Mouse (Mus musculus): ENCODE results near the gene Plin3. TPM values are rescaled to one million over a fixed set of nuclear protein-coding genes. Genes with fewer than 3 reads are reported as not detected.

Plin3 gene
- polyA plus RNA-seq, 1 experiment from 2014 or later, result 70.9 TPM

DNA sequence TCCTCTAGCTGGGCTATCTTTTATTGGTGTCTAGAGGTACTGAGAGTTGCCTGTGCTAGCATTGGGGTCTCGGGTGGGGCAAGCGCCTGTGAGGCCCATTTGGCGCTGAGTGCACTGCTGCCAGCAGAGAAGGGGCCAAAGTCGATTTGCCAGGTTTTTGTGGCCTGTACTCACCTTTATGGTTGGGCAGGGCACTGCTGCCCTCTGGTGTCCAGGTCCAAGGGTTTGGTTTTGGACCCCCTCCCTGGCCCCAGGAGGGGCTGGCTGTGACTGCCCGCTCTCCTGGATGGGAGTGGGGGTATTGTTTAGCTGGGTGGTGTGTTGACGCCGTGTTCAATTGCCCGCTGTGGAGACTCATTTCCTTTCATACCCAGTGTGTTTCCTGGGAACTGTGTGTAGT lies 13.2 kb upstream of the Plin3 start:
- WGBS, result 53% methylated on average over 8 of the region's 8 CpGs
- H3K4me1 ChIP-seq (ENCODE audit: control insufficient read depth in 2 of 2, insufficient read depth in 2 of 2, low read length in 2 of 2), result peaks cover 16 to 29% of the 10 kb centered on the region in 2 experiments
- 0 out of 2 replicates have a peak overlapping the region, but pooled peaks have one; percentile 84 for H3K9ac ChIP-seq (ENCODE audit: low read length)
- H3K9me3 ChIP-seq (ENCODE audit: control insufficient read depth, low read length), result no peaks in the 10 kb centered on the region
- no peak overlapping the region for H3K27ac ChIP-seq (replicated peaks in 1 of 2; ENCODE audit: control insufficient read depth in 1 of 2, insufficient read depth in 1 of 2, low read depth in 2 of 2, low read length in 2 of 2)
- no peak overlapping the region; a peak in 1 of 4 replicates for H3K4me3 ChIP-seq (ENCODE audit: control insufficient read depth in 1 of 2, insufficient read depth in 1 of 2, low read depth in 1 of 2, low read length in 2 of 2)
- ATAC-seq (ENCODE audit: insufficient number of reproducible peaks, insufficient read depth, low FRiP score, low read depth), result no peak
- H3K4me2 ChIP-seq (ENCODE audit: low read length), result peak overlapping the region; percentile 99
- H3K27me3 ChIP-seq (ENCODE audit: control insufficient read depth, insufficient read depth, low read length), result no peaks in the 10 kb centered on the region
- H3K36me3 ChIP-seq (ENCODE audit: control insufficient read depth, insufficient read depth, low read length), result peaks cover 58% of the 10 kb centered on the region

DNA sequence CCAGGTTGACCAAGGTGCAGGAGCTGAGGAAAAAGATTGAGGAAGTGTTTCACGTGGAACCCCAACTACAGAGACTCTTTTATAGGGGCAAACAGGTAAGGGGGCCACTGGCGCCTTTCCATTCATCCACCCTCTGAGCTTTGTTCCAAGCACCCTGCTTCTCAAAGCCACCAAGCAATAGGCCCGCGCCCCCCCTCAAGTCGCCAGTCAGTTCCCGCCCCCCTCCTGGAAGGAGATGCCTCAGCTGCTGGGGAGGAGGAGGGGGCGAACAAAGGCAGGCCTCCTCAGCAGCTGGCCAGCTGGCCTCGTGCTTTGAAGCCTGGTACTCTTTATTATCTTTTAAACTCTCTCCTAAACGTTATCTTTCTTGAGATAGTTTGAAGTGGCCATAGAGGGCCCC lies 12.5 kb upstream of the Plin3 start:
- Histone ChIP-seq H3K9ac (ENCODE audit: low read length) (peak overlapping the region; percentile 84), H3K4me2 (ENCODE audit: low read length) (peak overlapping the region; percentile 99), H3K27me3 (ENCODE audit: control insufficient read depth, insufficient read depth, low read length) (no peaks in the 10 kb centered on the region), H3K4me3 (ENCODE audit: control insufficient read depth in 1 of 2, insufficient read depth in 1 of 2, low read depth in 1 of 2, low read length in 2 of 2) (peak overlapping the region; percentile 57 to 68; a peak in 3 of 4 replicates), H3K36me3 (ENCODE audit: control insufficient read depth, insufficient read depth, low read length) (peaks cover 51% of the 10 kb centered on the region), H3K27ac (replicated peaks in 1 of 2; ENCODE audit: control insufficient read depth in 1 of 2, insufficient read depth in 1 of 2, low read depth in 2 of 2, low read length in 2 of 2) (no peak overlapping the region), H3K9me3 (ENCODE audit: control insufficient read depth, low read length) (no peaks in the 10 kb centered on the region), H3K4me1 (ENCODE audit: control insufficient read depth in 2 of 2, insufficient read depth in 2 of 2, low read length in 2 of 2) (peaks cover 16 to 29% of the 10 kb centered on the region in 2 experiments)
- ATAC-seq (ENCODE audit: insufficient number of reproducible peaks, insufficient read depth, low FRiP score, low read depth), result no peak
- WGBS, result 41% methylated on average over 9 of the region's 9 CpGs

- no peak for ATAC-seq (ENCODE audit: insufficient number of reproducible peaks, insufficient read depth, low FRiP score, low read depth)
- WGBS, result 24% methylated on average over 11 of the region's 11 CpGs
- H3K4me1 ChIP-seq (ENCODE audit: control insufficient read depth in 2 of 2, insufficient read depth in 2 of 2, low read length in 2 of 2), result peaks cover 16 to 29% of the 10 kb centered on the region in 2 experiments
These were observed 12.0 kb upstream of the Plin3 start for GRCm38 (mm10) chr17:56304718-56305117.

DNA sequence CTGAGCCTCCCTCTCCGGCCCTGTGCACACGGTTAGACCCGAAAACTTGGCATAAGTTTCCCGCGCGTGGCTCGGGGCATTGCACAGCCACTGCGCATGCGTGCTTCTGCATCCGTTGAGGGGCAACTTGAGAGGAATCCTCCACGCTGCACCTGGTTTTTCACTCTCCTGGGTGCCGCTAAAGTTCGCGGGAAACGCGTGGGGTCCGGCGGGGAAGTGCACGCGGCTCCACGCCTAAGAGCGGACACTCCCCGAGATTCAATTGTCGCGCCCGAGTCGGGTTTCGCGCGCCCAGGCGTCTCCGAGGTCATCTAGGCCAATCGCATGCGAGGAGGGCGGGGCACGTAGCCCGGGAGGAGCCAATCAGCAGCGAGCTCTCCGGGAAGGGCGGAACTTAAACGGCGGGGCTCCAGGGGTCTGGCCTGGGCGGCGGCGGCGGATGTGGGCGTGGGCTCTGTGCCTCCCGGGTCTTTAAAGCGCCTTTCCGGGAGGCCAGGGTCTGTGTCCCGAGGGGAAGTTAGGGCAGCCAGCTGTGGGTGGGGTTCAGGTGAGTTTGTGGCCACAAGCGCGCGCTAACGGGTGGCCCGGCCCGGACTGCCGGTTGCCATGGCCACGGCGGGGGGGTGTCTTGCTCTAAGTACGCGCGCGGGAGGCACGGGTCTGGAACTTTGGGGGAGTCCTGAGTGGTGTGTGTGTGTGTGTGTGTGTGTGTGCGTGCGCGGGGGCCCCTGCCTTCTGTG lies 11.3 kb upstream of the Plin3 start:
- peaks cover 16 to 29% of the 10 kb centered on the region in 2 experiments for H3K4me1 ChIP-seq (ENCODE audit: control insufficient read depth in 2 of 2, insufficient read depth in 2 of 2, low read length in 2 of 2)
- WGBS, result under 1% methylated on average over 67 of the region's 68 CpGs
- peak overlapping the region; percentile 84 for H3K9ac ChIP-seq (ENCODE audit: low read length)
- ATAC-seq (ENCODE audit: insufficient number of reproducible peaks, insufficient read depth, low FRiP score, low read depth), result peak; percentile 90
- peaks cover 40% of the 10 kb centered on the region for H3K36me3 ChIP-seq (ENCODE audit: control insufficient read depth, insufficient read depth, low read length)
- no peaks in the 10 kb centered on the region for H3K27me3 ChIP-seq (ENCODE audit: control insufficient read depth, insufficient read depth, low read length)
- peak overlapping the region; percentile 73 to 80 for H3K27ac ChIP-seq (replicated peaks in 1 of 2; ENCODE audit: control insufficient read depth in 1 of 2, insufficient read depth in 1 of 2, low read depth in 2 of 2, low read length in 2 of 2)
- peak overlapping the region; percentile 99 for H3K4me2 ChIP-seq (ENCODE audit: low read length)
- no peaks in the 10 kb centered on the region for H3K9me3 ChIP-seq (ENCODE audit: control insufficient read depth, low read length)
- H3K4me3 ChIP-seq (ENCODE audit: control insufficient read depth in 1 of 2, insufficient read depth in 1 of 2, low read depth in 1 of 2, low read length in 2 of 2), result peak overlapping the region; percentile 57 to 68

More at GRCm38 (mm10) chr17:56304718-56305117, 12.0 kb upstream of the Plin3 start:
- Histone ChIP-seq H3K9ac (ENCODE audit: low read length) (peak overlapping the region; percentile 84), H3K4me3 (ENCODE audit: control insufficient read depth in 1 of 2, insufficient read depth in 1 of 2, low read depth in 1 of 2, low read length in 2 of 2) (peak overlapping the region; percentile 57 to 68), H3K36me3 (ENCODE audit: control insufficient read depth, insufficient read depth, low read length) (peaks cover 47% of the 10 kb centered on the region), H3K27me3 (ENCODE audit: control insufficient read depth, insufficient read depth, low read length) (no peaks in the 10 kb centered on the region), H3K9me3 (ENCODE audit: control insufficient read depth, low read length) (no peaks in the 10 kb centered on the region), H3K27ac (replicated peaks in 1 of 2; ENCODE audit: control insufficient read depth in 1 of 2, insufficient read depth in 1 of 2, low read depth in 2 of 2, low read length in 2 of 2) (no peak overlapping the region), H3K4me2 (ENCODE audit: low read length) (peak overlapping the region; percentile 99)

GRCm38 (mm10) chr17:56303160-56303846 lies 10.6 kb upstream of the Plin3 start, which contains the start of gene Uhrf1:
Gene Uhrf1, plus strand, starts transcription at chr17:56303321.
- peaks cover 16 to 29% of the 10 kb centered on the region in 2 experiments for H3K4me1 ChIP-seq (ENCODE audit: control insufficient read depth in 2 of 2, insufficient read depth in 2 of 2, low read length in 2 of 2)

DNA sequence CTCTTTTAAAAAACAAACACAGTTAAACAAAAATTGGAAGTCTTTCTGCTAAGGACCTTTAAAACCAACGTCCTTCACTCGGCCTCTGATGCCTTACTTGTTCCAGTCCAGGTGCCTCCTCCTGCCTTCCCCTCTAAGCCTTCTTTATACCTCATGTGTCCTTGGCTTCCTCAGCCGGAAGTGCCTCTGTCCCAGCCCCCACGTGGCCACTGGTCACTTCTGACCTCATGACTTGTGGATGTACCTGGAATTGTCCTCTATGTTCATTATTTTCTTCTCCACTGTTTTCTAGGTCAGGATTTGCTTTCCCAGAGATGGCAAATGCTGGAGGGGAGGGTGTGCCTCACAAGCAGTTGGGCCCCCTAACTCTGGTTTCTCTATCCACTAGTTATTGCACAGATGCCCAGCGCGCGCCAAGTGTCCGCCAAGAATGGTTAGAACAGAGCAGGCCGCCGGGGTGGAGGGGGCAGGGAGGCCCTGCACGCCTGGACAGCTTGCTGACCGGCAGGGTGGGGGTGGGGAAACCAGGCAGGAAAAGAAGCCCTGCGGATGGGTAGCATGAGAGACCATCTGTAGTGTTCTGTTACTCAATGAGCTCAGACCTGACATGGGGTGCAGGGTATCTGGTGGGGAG lies 9.8 kb upstream of the Plin3 start:
- Histone ChIP-seq H3K4me3 (ENCODE audit: control insufficient read depth in 1 of 2, insufficient read depth in 1 of 2, low read depth in 1 of 2, low read length in 2 of 2) (peak overlapping the region in 1 of 2 experiments; percentile 68; a peak in 1 of 4 replicates), H3K4me2 (ENCODE audit: low read length) (peak overlapping the region; percentile 99), H3K27me3 (ENCODE audit: control insufficient read depth, insufficient read depth, low read length) (no peaks in the 10 kb centered on the region), H3K9ac (ENCODE audit: low read length) (peak overlapping the region; percentile 84), H3K36me3 (ENCODE audit: control insufficient read depth, insufficient read depth, low read length) (peaks cover 25% of the 10 kb centered on the region), H3K9me3 (ENCODE audit: control insufficient read depth, low read length) (no peaks in the 10 kb centered on the region), H3K27ac (replicated peaks in 1 of 2; ENCODE audit: control insufficient read depth in 1 of 2, insufficient read depth in 1 of 2, low read depth in 2 of 2, low read length in 2 of 2) (peak overlapping the region; percentile 80 to 81), H3K4me1 (ENCODE audit: control insufficient read depth in 2 of 2, insufficient read depth in 2 of 2, low read length in 2 of 2) (peaks cover 16 to 29% of the 10 kb centered on the region in 2 experiments)
- ATAC-seq (ENCODE audit: insufficient number of reproducible peaks, insufficient read depth, low FRiP score, low read depth), result 0 out of 2 replicates have a peak, but pooled peaks have one; percentile 7
- WGBS, result 28% methylated on average over 13 of the region's 13 CpGs

More at GRCm38 (mm10) chr17:56303160-56303846, 10.6 kb upstream of the Plin3 start, which contains the start of gene Uhrf1:
- Histone ChIP-seq H3K36me3 (ENCODE audit: control insufficient read depth, insufficient read depth, low read length) (peaks cover 33% of the 10 kb centered on the region), H3K9me3 (ENCODE audit: control insufficient read depth, low read length) (no peaks in the 10 kb centered on the region), H3K4me2 (ENCODE audit: low read length) (peak within 1 kb of the TSS; percentile 99), H3K27ac (replicated peaks in 1 of 2; ENCODE audit: control insufficient read depth in 1 of 2, insufficient read depth in 1 of 2, low read depth in 2 of 2, low read length in 2 of 2) (peak within 1 kb of the TSS; percentile 80 to 81), H3K9ac (ENCODE audit: low read length) (peak within 1 kb of the TSS; percentile 84), H3K4me3 (ENCODE audit: control insufficient read depth in 1 of 2, insufficient read depth in 1 of 2, low read depth in 1 of 2, low read length in 2 of 2) (peak within 1 kb of the TSS; percentile 57 to 68), H3K27me3 (ENCODE audit: control insufficient read depth, insufficient read depth, low read length) (no peaks in the 10 kb centered on the region)
- WGBS, result under 1% methylated on average over 43 of the region's 43 CpGs
- ATAC-seq (ENCODE audit: insufficient number of reproducible peaks, insufficient read depth, low FRiP score, low read depth), result peak; percentile 82

DNA sequence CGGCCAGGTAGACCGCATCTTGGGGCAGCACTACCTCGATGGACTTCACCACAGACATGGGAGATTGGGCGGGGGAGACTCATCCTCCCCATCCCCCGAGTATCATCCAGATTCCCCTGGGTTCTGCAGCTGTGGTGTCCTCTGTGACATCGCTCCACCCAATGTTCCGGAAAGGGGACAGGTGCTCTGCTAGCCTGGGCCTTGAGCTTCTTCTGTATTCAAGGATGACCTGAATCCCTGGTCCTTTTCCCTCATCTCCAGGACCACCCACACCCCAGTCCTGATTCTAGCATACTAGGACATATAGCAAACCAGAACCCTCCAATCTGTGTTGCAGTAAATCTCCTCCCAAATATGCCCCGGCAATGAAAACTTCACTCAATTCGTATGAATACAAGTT lies 7.5 kb upstream of the Plin3 start, which contains the start of gene Arrdc5:
Arrdc5 (minus strand) TSS at position 101 of the 400 bp plus-strand sequence.
- Histone ChIP-seq H3K4me1 (ENCODE audit: control insufficient read depth in 2 of 2, insufficient read depth in 2 of 2, low read length in 2 of 2) (peaks cover 13 to 19% of the 10 kb centered on the region in 2 experiments), H3K27ac (replicated peaks in 1 of 2; ENCODE audit: control insufficient read depth in 1 of 2, insufficient read depth in 1 of 2, low read depth in 2 of 2, low read length in 2 of 2) (no peak within 1 kb of the TSS), H3K36me3 (ENCODE audit: control insufficient read depth, insufficient read depth, low read length) (0 out of 2 replicates have a peak, but pooled peaks cover 4% of the 10 kb centered on the region), H3K9ac (ENCODE audit: low read length) (no peak within 1 kb of the TSS), H3K27me3 (ENCODE audit: control insufficient read depth, insufficient read depth, low read length) (no peaks in the 10 kb centered on the region), H3K4me2 (ENCODE audit: low read length) (no peak within 1 kb of the TSS), H3K4me3 (ENCODE audit: control insufficient read depth in 1 of 2, insufficient read depth in 1 of 2, low read depth in 1 of 2, low read length in 2 of 2) (no peak within 1 kb of the TSS), H3K9me3 (ENCODE audit: control insufficient read depth, low read length) (no peaks in the 10 kb centered on the region)
- ATAC-seq (ENCODE audit: insufficient number of reproducible peaks, insufficient read depth, low FRiP score, low read depth), result no peak
- 85% methylated on average over 9 of the region's 9 CpGs for WGBS
